Mouse (Mus musculus): ENCODE measurements around the gene Otof.

The Otof gene

GRCm38 (mm10) chr5:30341601-30342365 is 119.9 kb downstream of the Otof start:
- DNase-seq (ENCODE audit: low spot score) = no peak

- no peak for DNase-seq (ENCODE audit: low spot score)
These were observed 120.9 kb downstream of the Otof start for GRCm38 (mm10) chr5:30340815-30341214.

Data from ovary, adult 18-20 months (tissue).